Mouse (Mus musculus) heart, adult 2 months (tissue): ENCODE results near the gene Gm37419. TPM values are rescaled to one million over a fixed set of nuclear protein-coding genes. Genes with fewer than 3 reads are reported as not detected.

Experiments
- DNase-seq, 2 experiments: peaks; one replicate each; pipeline ENCODE4 v3.0.0; 2021
- H3K27ac ChIP-seq: fragments of 200-600 bp; 2 replicates; pipeline ENCODE4 v1.8.1; 2022
- H3K27me3 ChIP-seq: fragments of 200-500 bp; 2 replicates; pipeline ENCODE4 v1.6.1; 2012; ENCODE audit warnings: mild to moderate bottlenecking, low read length, inconsistent platforms, mixed read lengths; ENCODE audit not compliant: control insufficient read depth, insufficient read depth
- H3K36me3 ChIP-seq: fragments of 200-500 bp; 2 replicates; pipeline ENCODE4 v1.6.1; 2012; ENCODE audit warnings: low read length, inconsistent platforms; ENCODE audit not compliant: control insufficient read depth, insufficient read depth
- H3K4me1 ChIP-seq: fragments of 200-500 bp; 2 replicates; pipeline ENCODE4 v1.6.1; 2011; ENCODE audit warnings: low read length; ENCODE audit not compliant: control insufficient read depth, insufficient read depth
- H3K4me3 ChIP-seq: fragments of 200-600 bp; 2 replicates; pipeline ENCODE4 v1.8.1; 2022
- H3K79me2 ChIP-seq: fragments of 200-500 bp; replicated peaks from 2 replicates; pipeline ENCODE4 v1.6.1; 2012; ENCODE audit warnings: mild to moderate bottlenecking, inconsistent platforms, low read length, moderate library complexity, mixed read lengths; ENCODE audit not compliant: control insufficient read depth, insufficient read depth
- H3K9ac ChIP-seq: fragments of 200-500 bp; 2 replicates; pipeline ENCODE4 v1.6.1; 2012; ENCODE audit warnings: low read depth, mild to moderate bottlenecking, control low read depth, inconsistent platforms, low read length, mixed read lengths
- CTCF ChIP-seq: fragments of 200-600 bp; IDR thresholded peaks from 2 replicates; pipeline ENCODE4 v1.8.1; 2022; ENCODE audit warnings: antibody characterized with exemption, mild to moderate bottlenecking, moderate library complexity
- EP300 ChIP-seq: fragments of 200-500 bp; IDR thresholded peaks from 2 replicates; pipeline ENCODE4 v1.6.1; 2011; ENCODE audit warnings: low read depth, low read length, control low read depth; ENCODE audit not compliant: insufficient read depth
- POLR2A ChIP-seq: fragments of 200-500 bp; IDR thresholded peaks from 2 replicates; pipeline ENCODE4 v1.6.1; 2011; ENCODE audit warnings: mild to moderate bottlenecking, low read depth, low read length, control low read depth; ENCODE audit not compliant: insufficient read depth
- WGBS: fragments of 180-500 bp; shearing (Covaris S2); methylation state at CpG from one replicate; pipeline ENCODE4 v1.1.7; 2018; 5-methylcytosine and 5-hydroxymethylcytosine counted together
- intact Hi-C: fragments of 180-260 bp; cut with DNase I; formaldehyde crosslinking; loops from one replicate; pipeline ENCODE4 v1.15.1; 2025
- polyA plus RNA-seq: library from polyadenylated mRNA; depleted of rRNA; stranded (reverse); fragments of >200 nt; gene quantifications from 2 replicates; pipeline ENCODE4 v1.2.3, GENCODE M21; 2012
- total RNA-seq, 2 experiments: library from RNA; stranded (reverse); gene quantifications; 2 replicates each; pipeline ENCODE4 v1.2.3; 2021

The Gm37419 gene
- total and polyA plus RNA-seq, 3 experiments, result not detected

GRCm38 (mm10) chr16:23976196-23976595 lies 12.1 kb upstream of the Gm37419 start:
- H3K36me3 ChIP-seq, result no peaks in the 10 kb centered on the region
- H3K27me3 ChIP-seq, result no peaks in the 10 kb centered on the region
- no peak overlapping the region for H3K9ac ChIP-seq
- no peak overlapping the region for H3K27ac ChIP-seq
- intact Hi-C loops, result no loop called here
- H3K79me2 ChIP-seq, result no peaks in the 10 kb centered on the region
- WGBS, result 63% methylated on average over 2 of the region's 2 CpGs
- TF ChIP-seq CTCF (no peak), POLR2A (no peak), EP300 (no peak)
- no peak for DNase-seq
- peaks cover 5% of the 10 kb centered on the region for H3K4me1 ChIP-seq
- H3K4me3 ChIP-seq, result no peak overlapping the region

- H3K36me3 ChIP-seq, result no peaks in the 10 kb centered on the region
- no peak overlapping the region for H3K9ac ChIP-seq
- WGBS, result 79% methylated on average over 3 of the region's 3 CpGs
- H3K27ac ChIP-seq, result peak overlapping the region; percentile 60
- no peak for TF ChIP-seq EP300
- no peak for TF ChIP-seq POLR2A
- TF ChIP-seq CTCF, result no peak
- intact Hi-C loops, result no loop called here
- no peaks in the 10 kb centered on the region for H3K79me2 ChIP-seq
- H3K4me1 ChIP-seq, result peaks cover 6% of the 10 kb centered on the region
- no peak overlapping the region for H3K4me3 ChIP-seq
- peak in 1 of 2 experiments; percentile 42 for DNase-seq
- no peaks in the 10 kb centered on the region for H3K27me3 ChIP-seq
These were observed 10.6 kb upstream of the Gm37419 start for GRCm38 (mm10) chr16:23977732-23978131.

- no peaks in the 10 kb centered on the region for H3K27me3 ChIP-seq
- peak overlapping the region; percentile 99 for H3K27ac ChIP-seq
- intact Hi-C loops, result no loop called here
- H3K4me1 ChIP-seq, result peaks cover 6% of the 10 kb centered on the region
- no peak for DNase-seq
- H3K4me3 ChIP-seq, result no peak overlapping the region
- 48% methylated on average over 4 of the region's 4 CpGs for WGBS
- no peaks in the 10 kb centered on the region for H3K79me2 ChIP-seq
- TF ChIP-seq POLR2A, result no peak
- TF ChIP-seq CTCF, result no peak
- TF ChIP-seq EP300, result no peak
- H3K9ac ChIP-seq, result no peak overlapping the region
- no peaks in the 10 kb centered on the region for H3K36me3 ChIP-seq
These were observed 9.8 kb upstream of the Gm37419 start for GRCm38 (mm10) chr16:23978495-23978894.

GRCm38 (mm10) chr16:23979446-23979845 lies 8.8 kb upstream of the Gm37419 start:
- Histone ChIP-seq H3K4me1 (peaks cover 7% of the 10 kb centered on the region), H3K79me2 (no peaks in the 10 kb centered on the region), H3K4me3 (no peak overlapping the region), H3K9ac (no peak overlapping the region; the same call in 1 of the 2 replicates), H3K27me3 (no peaks in the 10 kb centered on the region), H3K36me3 (no peaks in the 10 kb centered on the region; the same call in 1 of the 2 replicates), H3K27ac (peak overlapping the region; percentile 99)
- peak; percentile 77 to 80 for DNase-seq
- TF ChIP-seq CTCF (no peak), POLR2A (peak; percentile 52; the same call in 1 of the 2 replicates), EP300 (0 out of 2 replicates have a peak, but pooled peaks have one; percentile 50)
- WGBS, result 63% methylated on average over 9 of the region's 9 CpGs
- intact Hi-C loops, result no loop called here

GRCm38 (mm10) chr16:23980201-23980870 lies 7.9 kb upstream of the Gm37419 start:
- Histone ChIP-seq H3K4me1 (peaks cover 7% of the 10 kb centered on the region), H3K79me2 (no peaks in the 10 kb centered on the region), H3K36me3 (no peaks in the 10 kb centered on the region; the same call in 1 of the 2 replicates), H3K27me3 (no peaks in the 10 kb centered on the region), H3K27ac (peak overlapping the region; percentile 99), H3K9ac (peak overlapping the region; percentile 62), H3K4me3 (peak overlapping the region; percentile 52; the same call in 1 of the 2 replicates)
- no peak for TF ChIP-seq POLR2A
- no peak for TF ChIP-seq CTCF
- TF ChIP-seq EP300, result no peak
- intact Hi-C loops, result loop anchor here (5.0 to 10.0 kb wide), 3 partner anchors 584 to 994 kb away; no protein-coding TSS in a partner anchor
- DNase-seq, result peak in 1 of 2 experiments; percentile 44
- WGBS, result 15% methylated on average over 11 of the region's 11 CpGs

GRCm38 (mm10) chr16:23980991-23981720 lies 7.1 kb upstream of the Gm37419 start:
- H3K79me2 ChIP-seq, result no peaks in the 10 kb centered on the region
- no peaks in the 10 kb centered on the region; the same call in 1 of the 2 replicates for H3K36me3 ChIP-seq
- peak overlapping the region; percentile 52 for H3K4me3 ChIP-seq
- peaks cover 7% of the 10 kb centered on the region for H3K4me1 ChIP-seq
- WGBS, result 4% methylated on average over 32 of the region's 32 CpGs
- intact Hi-C loops, result loop anchor here (5.0 to 10.0 kb wide), 3 partner anchors 584 to 994 kb away; no protein-coding TSS in a partner anchor
- H3K27me3 ChIP-seq, result no peaks in the 10 kb centered on the region
- peak; percentile 51 to 69 for DNase-seq
- H3K9ac ChIP-seq, result peak overlapping the region; percentile 62
- TF ChIP-seq CTCF, result no peak
- no peak for TF ChIP-seq EP300
- no peak for TF ChIP-seq POLR2A
- peak overlapping the region; percentile 99 for H3K27ac ChIP-seq
